Mouse (Mus musculus) liver, embryonic 13.5 days (tissue): Measurements from ENCODE around the gene Tcaf3. TPM values are rescaled to one million over a fixed set of nuclear protein-coding genes. Genes with fewer than 3 reads are reported as not detected.
A peak's percentile ranks its signal among the peaks of the same experiment; 100 is the strongest.

Experiments used
- ATAC-seq: fragments of 200-750 bp; cut with Nextera tagmentation; 2 replicates; pipeline ENCODE4 v1.8.0; 2017; ENCODE audit warnings: low read depth, mild to moderate bottlenecking, moderate number of reproducible peaks, moderate library complexity
- DNase-seq: peaks from one replicate; pipeline ENCODE4 v3.0.0; 2022
- H3K27ac ChIP-seq: fragments of 300-500 bp; sonication (generic); 2 replicates; pipeline ENCODE4 v1.5.1; 2015; ENCODE audit warnings: moderate library complexity, mild to moderate bottlenecking, inconsistent platforms
- H3K27me3 ChIP-seq: fragments of 300-500 bp; sonication (generic); 2 replicates; pipeline ENCODE4 v1.6.1; 2015; ENCODE audit warnings: mild to moderate bottlenecking, inconsistent platforms
- H3K36me3 ChIP-seq: fragments of 300-500 bp; sonication (generic); 2 replicates; pipeline ENCODE4 v1.6.1; 2015; ENCODE audit warnings: mild to moderate bottlenecking, inconsistent platforms
- H3K4me1 ChIP-seq: fragments of 300-500 bp; sonication (generic); replicated peaks from 2 replicates; pipeline ENCODE4 v1.6.1; 2015; ENCODE audit warnings: inconsistent platforms
- H3K4me2 ChIP-seq: fragments of 300-500 bp; sonication (generic); 2 replicates; pipeline ENCODE4 v1.6.1; 2015; ENCODE audit warnings: inconsistent platforms, mild to moderate bottlenecking, moderate library complexity
- H3K4me3 ChIP-seq: fragments of 300-500 bp; sonication (generic); replicated peaks from 2 replicates; pipeline ENCODE4 v1.5.1; 2015; ENCODE audit warnings: mild to moderate bottlenecking, inconsistent platforms
- H3K9ac ChIP-seq: fragments of 300-500 bp; sonication (generic); 2 replicates; pipeline ENCODE4 v1.6.1; 2015; ENCODE audit warnings: mild to moderate bottlenecking, inconsistent platforms
- H3K9me3 ChIP-seq: fragments of 300-500 bp; sonication (generic); replicated peaks from 2 replicates; pipeline ENCODE4 v1.6.1; 2016; ENCODE audit warnings: inconsistent platforms
- WGBS: fragments of 180-500 bp; shearing (Covaris S2); methylation state at CpG from one replicate; pipeline ENCODE4 v1.1.7; 2015; ENCODE audit not compliant: insufficient replicate concordance; 5-methylcytosine and 5-hydroxymethylcytosine counted together
- polyA plus RNA-seq: library from polyadenylated mRNA; unstranded; fragments of >200 nt; fragmentation: Nextera tagmentation; extraction: Ambion mirVana; gene quantifications from 2 replicates; pipeline ENCODE4 v1.2.1, GENCODE M21; 2015

The Tcaf3 gene
- polyA plus RNA-seq, result not detected in 2 replicates

GRCm38 (mm10) chr6:42597592-42597991, at the start of gene Tcaf3:
Gene Tcaf3, minus strand, starts transcription at chr6:42597692.
- Histone ChIP-seq H3K4me1 (no peaks in the 10 kb centered on the region), H3K27me3 (no peaks in the 10 kb centered on the region), H3K36me3 (no peaks in the 10 kb centered on the region), H3K27ac (no peak within 1 kb of the TSS), H3K4me2 (no peak within 1 kb of the TSS), H3K9me3 (no peaks in the 10 kb centered on the region), H3K9ac (no peak within 1 kb of the TSS), H3K4me3 (no peak within 1 kb of the TSS)
- ATAC-seq (no peak), DNase-seq (no peak)
- WGBS, result 62% methylated on average over 4 of the region's 4 CpGs

GRCm38 (mm10) chr6:42644912-42645549, 47.5 kb upstream of the Tcaf3 start, which contains the start of gene Tcaf2:
Gene Tcaf2, minus strand, starts transcription at chr6:42645254.
- Histone ChIP-seq H3K4me1 (peaks cover 5% of the 10 kb centered on the region; the same call in 1 of the 2 replicates), H3K4me2 (peak within 1 kb of the TSS; percentile 60), H3K36me3 (no peaks in the 10 kb centered on the region), H3K27ac (no peak within 1 kb of the TSS), H3K27me3 (no peaks in the 10 kb centered on the region), H3K9me3 (no peaks in the 10 kb centered on the region), H3K4me3 (peak within 1 kb of the TSS; percentile 38), H3K9ac (no peak within 1 kb of the TSS)
- ATAC-seq, result peak; percentile 94
- peak; percentile 63 for DNase-seq
- whole genome bisulfite sequencing, result 1% methylated on average over 23 of the region's 23 CpGs

- 53% methylated on average over 5 of the region's 5 CpGs for WGBS
- H3K27ac ChIP-seq, result no peak overlapping the region
- no peak for ATAC-seq
- no peaks in the 10 kb centered on the region for H3K36me3 ChIP-seq
- no peak overlapping the region for H3K4me3 ChIP-seq
- no peaks in the 10 kb centered on the region for H3K9me3 ChIP-seq
- DNase-seq, result no peak
- no peaks in the 10 kb centered on the region for H3K27me3 ChIP-seq
- H3K9ac ChIP-seq, result no peak overlapping the region
- H3K4me1 ChIP-seq, result no peaks in the 10 kb centered on the region
- H3K4me2 ChIP-seq, result no peak overlapping the region
Observed at GRCm38 (mm10) chr6:42634393-42634792, 36.9 kb upstream of the Tcaf3 start.

- Histone ChIP-seq H3K27ac (no peak overlapping the region), H3K9me3 (no peaks in the 10 kb centered on the region), H3K36me3 (no peaks in the 10 kb centered on the region), H3K4me2 (no peak overlapping the region), H3K4me1 (no peaks in the 10 kb centered on the region), H3K27me3 (no peaks in the 10 kb centered on the region), H3K9ac (no peak overlapping the region), H3K4me3 (no peak overlapping the region)
- DNase-seq (no peak), ATAC-seq (no peak)
- 48% methylated on average over 4 of the region's 4 CpGs for WGBS
Observed at GRCm38 (mm10) chr6:42631395-42631794, 33.9 kb upstream of the Tcaf3 start.

GRCm38 (mm10) chr6:42616904-42617303, 19.4 kb upstream of the Tcaf3 start:
- H3K4me2 ChIP-seq, result no peak overlapping the region
- no peak for ATAC-seq

GRCm38 (mm10) chr6:42612218-42612617, 14.7 kb upstream of the Tcaf3 start:
- Histone ChIP-seq H3K4me2 (no peak overlapping the region), H3K4me3 (no peak overlapping the region), H3K36me3 (no peaks in the 10 kb centered on the region), H3K27ac (no peak overlapping the region), H3K4me1 (no peaks in the 10 kb centered on the region), H3K27me3 (no peaks in the 10 kb centered on the region), H3K9ac (no peak overlapping the region), H3K9me3 (no peaks in the 10 kb centered on the region)
- ATAC-seq (no peak), DNase-seq (no peak)

More at GRCm38 (mm10) chr6:42616904-42617303, 19.4 kb upstream of the Tcaf3 start:
- Histone ChIP-seq H3K4me3 (no peak overlapping the region), H3K9me3 (no peaks in the 10 kb centered on the region), H3K27me3 (no peaks in the 10 kb centered on the region), H3K9ac (no peak overlapping the region), H3K4me1 (no peaks in the 10 kb centered on the region), H3K36me3 (no peaks in the 10 kb centered on the region), H3K27ac (no peak overlapping the region)
- 66% methylated on average over 2 of the region's 2 CpGs for WGBS
- DNase-seq, result no peak

- H3K4me3 ChIP-seq, result no peak overlapping the region
- no peak overlapping the region for H3K4me2 ChIP-seq
- no peaks in the 10 kb centered on the region for H3K4me1 ChIP-seq
- no peaks in the 10 kb centered on the region for H3K9me3 ChIP-seq
- no peak overlapping the region for H3K9ac ChIP-seq
- no peak for DNase-seq
- H3K27ac ChIP-seq, result no peak overlapping the region
- ATAC-seq, result no peak
- no peaks in the 10 kb centered on the region for H3K27me3 ChIP-seq
- no peaks in the 10 kb centered on the region for H3K36me3 ChIP-seq
- WGBS, result 66% methylated on average over 4 of the region's 4 CpGs
Observed at GRCm38 (mm10) chr6:42610954-42611522, 13.5 kb upstream of the Tcaf3 start.

- no peak overlapping the region for H3K9ac ChIP-seq
- no peak overlapping the region for H3K4me2 ChIP-seq
- no peaks in the 10 kb centered on the region for H3K4me1 ChIP-seq
- no peak for DNase-seq
- H3K27me3 ChIP-seq, result no peaks in the 10 kb centered on the region
- no peak for ATAC-seq
- H3K27ac ChIP-seq, result no peak overlapping the region
- WGBS, result 64% methylated on average over 17 of the region's 17 CpGs
- H3K9me3 ChIP-seq, result no peaks in the 10 kb centered on the region
- H3K36me3 ChIP-seq, result no peaks in the 10 kb centered on the region
- H3K4me3 ChIP-seq, result no peak overlapping the region
Observed at GRCm38 (mm10) chr6:42593138-42593882, 4.2 kb downstream of the Tcaf3 start.

- H3K9me3 ChIP-seq, result no peaks in the 10 kb centered on the region
- 60% methylated on average over 5 of the region's 5 CpGs for WGBS
- no peaks in the 10 kb centered on the region for H3K4me1 ChIP-seq
- H3K36me3 ChIP-seq, result no peaks in the 10 kb centered on the region
- ATAC-seq (no peak), DNase-seq (no peak)
- no peak overlapping the region for H3K9ac ChIP-seq
- no peak overlapping the region for H3K4me3 ChIP-seq
- H3K27me3 ChIP-seq, result no peaks in the 10 kb centered on the region
- no peak overlapping the region for H3K4me2 ChIP-seq
- H3K27ac ChIP-seq, result no peak overlapping the region
Observed at GRCm38 (mm10) chr6:42586569-42586968, 10.9 kb downstream of the Tcaf3 start.

GRCm38 (mm10) chr6:42583488-42583872, 14.0 kb downstream of the Tcaf3 start:
- ATAC-seq (no peak), DNase-seq (peak; percentile 13)
- Histone ChIP-seq H3K36me3 (no peaks in the 10 kb centered on the region), H3K27ac (no peak overlapping the region), H3K4me2 (no peak overlapping the region), H3K4me3 (no peak overlapping the region), H3K4me1 (no peaks in the 10 kb centered on the region), H3K9ac (no peak overlapping the region), H3K9me3 (no peaks in the 10 kb centered on the region), H3K27me3 (no peaks in the 10 kb centered on the region)
- WGBS, result 1% methylated on average over 7 of the region's 7 CpGs

GRCm38 (mm10) chr6:42582741-42583487, 14.6 kb downstream of the Tcaf3 start:
- H3K27me3 ChIP-seq, result no peaks in the 10 kb centered on the region
- ATAC-seq, result no peak

More at GRCm38 (mm10) chr6:42582741-42583487, 14.6 kb downstream of the Tcaf3 start:
- no peak overlapping the region for H3K9ac ChIP-seq
- H3K4me1 ChIP-seq, result no peaks in the 10 kb centered on the region
- no peaks in the 10 kb centered on the region for H3K36me3 ChIP-seq
- H3K4me2 ChIP-seq, result no peak overlapping the region
- WGBS, result 43% methylated on average over 9 of the region's 9 CpGs
- DNase-seq, result no peak
- H3K4me3 ChIP-seq, result no peak overlapping the region
- no peak overlapping the region for H3K27ac ChIP-seq
- H3K9me3 ChIP-seq, result no peaks in the 10 kb centered on the region
